Mouse (Mus musculus) urinary bladder, postnatal 36 days (tissue): Measurements from ENCODE around the gene Zp3.
A peak's percentile ranks its signal among the peaks of the same experiment; 100 is the strongest.

Experiments used
- DNase-seq, 2 experiments: peaks; one replicate each; pipeline ENCODE4 v3.0.0; 2022; ENCODE audit warnings: low spot score in 2 of 2, mixed read lengths in 1 of 2

Gene Zp3

DNA sequence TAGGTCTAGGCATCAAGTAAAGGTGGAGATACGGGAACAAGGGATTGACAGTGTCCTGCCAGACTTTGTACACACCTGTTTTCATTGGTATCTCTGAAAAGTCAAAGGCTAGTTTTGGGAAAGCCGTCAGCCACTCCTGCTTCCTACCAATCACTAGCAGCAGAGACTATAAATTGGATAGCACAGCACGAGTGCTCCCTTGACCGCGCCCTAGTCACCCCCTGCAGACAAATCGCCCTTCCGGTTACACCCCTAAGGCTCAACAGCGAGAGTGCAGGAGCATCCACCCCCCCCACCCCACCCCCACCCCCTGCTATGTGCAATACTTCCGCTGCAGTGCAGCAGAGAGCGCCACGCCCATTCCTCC is 17.8 kb upstream of the Zp3 start:
- no peak for DNase-seq

DNA sequence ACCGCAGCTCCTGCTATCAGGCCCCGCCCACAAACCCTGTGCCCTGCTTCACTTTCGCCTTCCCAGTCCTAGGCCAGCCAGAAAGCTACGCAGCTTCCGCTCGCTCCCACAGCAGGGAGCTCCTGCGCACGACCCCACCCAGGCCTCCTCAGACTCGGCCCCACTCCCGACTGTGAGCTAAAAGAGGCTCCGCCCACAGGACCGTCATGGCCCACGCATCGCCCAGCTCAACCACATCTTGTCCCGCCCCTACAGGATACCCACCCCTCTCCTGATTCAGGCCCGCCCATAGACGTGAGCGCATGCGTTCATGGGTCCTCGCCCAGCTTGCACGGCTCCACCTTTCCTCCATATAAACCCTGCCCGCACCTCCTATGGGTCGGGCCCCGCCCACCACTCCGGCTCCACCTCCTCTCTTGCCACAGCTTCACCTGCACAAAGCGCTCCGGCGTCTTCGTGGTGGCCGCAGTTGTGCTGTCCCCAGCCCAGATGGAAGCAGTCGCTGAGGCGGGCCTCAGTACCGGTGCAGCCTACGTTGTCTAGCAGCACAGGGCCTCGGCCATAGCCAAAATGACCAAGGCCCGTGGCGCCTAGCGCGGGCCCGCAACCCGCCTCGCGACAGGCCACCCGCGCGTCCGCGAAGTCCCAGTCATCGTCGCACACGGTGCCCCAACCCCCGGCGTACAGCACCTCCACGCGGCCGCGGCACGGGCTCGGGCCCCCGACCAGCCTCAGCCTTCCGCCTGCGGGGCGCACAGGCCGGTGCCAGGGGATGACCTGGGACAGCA is 17.2 kb upstream of the Zp3 start:
- peak; percentile 93 to 99 for DNase-seq

DNA sequence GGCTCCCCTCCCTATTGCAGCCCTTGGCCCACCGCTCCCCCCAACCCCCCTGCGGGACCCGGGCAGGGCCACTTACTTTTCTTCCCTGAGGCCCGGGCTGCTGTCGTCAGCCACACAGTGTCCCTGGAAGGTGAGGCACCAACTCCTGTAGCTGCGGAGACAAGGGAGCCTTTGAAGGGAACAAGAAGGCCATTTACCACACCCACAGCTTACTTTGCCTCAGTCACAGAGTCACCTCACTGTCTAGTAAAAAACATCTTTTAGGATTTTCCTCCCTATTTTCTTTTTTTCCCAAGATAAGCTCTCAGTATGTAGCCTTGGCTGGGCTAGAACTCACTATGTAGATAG is 16.6 kb upstream of the Zp3 start:
- no peak for DNase-seq

DNA sequence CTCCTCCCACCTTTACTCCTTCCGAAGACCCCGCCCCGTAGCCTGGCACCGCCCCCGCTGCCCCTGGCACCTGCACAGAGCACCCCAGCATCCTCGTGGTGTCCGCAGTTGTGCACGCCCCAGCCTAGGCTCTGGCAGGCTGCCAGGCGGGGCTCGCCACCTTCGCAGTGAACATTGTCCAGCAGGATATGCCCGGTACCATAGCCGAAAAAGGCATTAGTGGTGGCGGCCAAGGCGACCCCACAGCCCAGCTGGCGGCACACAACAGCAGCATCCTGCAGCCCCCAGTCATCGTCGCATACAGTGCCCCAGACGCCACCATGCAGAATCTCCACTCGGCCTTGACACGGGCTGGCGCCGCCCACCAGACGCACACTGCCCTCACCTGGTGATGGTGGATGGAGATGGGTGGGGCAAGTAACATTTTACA is 14.4 kb upstream of the Zp3 start:
- DNase-seq: peak; percentile 26 to 49

DNA sequence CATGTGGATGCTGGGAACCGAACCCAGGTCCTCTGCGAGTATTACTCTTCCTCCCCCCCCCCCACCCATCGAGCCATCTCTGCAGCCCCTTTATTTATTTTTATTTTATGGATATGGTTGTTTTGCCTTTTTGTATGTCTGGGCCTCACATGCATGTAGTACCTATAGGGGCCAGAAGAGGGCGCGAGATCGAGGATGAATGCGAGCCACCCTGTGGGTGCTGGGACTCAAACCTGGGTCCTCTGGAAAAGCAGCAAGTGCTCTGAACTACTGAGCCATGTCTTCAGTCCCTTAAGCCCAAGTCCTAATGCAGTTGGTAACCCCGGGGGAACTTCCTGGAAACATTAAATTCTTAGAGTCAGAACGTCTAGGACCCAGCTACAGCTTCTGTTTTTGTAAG is 13.0 kb upstream of the Zp3 start:
- no peak for DNase-seq

DNA sequence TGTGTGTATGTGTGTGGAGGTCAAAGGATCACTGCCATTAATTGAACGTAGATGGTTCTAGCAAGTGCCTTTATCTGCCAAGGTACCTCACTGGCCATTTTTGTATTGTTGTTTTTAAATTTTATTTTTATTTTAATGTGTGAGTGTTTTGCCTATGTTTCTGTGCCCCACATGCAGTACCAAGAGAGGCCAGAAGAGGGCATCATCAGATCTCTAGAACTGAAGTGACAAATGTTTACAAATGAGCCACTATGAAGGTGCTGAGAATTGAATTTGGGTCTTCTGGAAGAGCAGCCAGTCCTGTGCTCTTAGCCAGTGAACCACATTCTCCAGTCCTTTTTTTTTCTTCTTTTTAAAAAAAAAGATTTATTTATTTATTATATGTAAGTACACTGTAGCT is 11.1 kb upstream of the Zp3 start:
- DNase-seq: no peak

DNA sequence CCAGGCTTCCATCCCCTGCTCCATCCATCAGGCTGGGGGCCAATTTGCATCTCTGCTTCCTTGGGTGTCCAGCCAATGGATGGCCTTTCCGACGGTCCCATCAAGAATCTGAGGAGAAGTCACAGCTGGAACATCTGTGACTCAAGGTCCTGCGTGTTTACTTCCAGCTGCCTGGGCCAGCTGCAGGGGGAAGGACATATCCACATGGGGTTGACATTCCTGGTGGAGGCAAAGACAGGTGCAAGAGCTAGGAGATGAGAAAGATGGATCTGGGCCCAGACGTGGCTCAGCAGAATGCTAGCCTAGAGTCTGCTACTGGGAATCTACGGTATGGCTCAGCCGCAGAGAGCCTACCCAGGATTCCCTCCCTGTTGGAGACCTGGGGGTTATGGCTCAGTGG is 9.7 kb upstream of the Zp3 start:
- DNase-seq: no peak

DNA sequence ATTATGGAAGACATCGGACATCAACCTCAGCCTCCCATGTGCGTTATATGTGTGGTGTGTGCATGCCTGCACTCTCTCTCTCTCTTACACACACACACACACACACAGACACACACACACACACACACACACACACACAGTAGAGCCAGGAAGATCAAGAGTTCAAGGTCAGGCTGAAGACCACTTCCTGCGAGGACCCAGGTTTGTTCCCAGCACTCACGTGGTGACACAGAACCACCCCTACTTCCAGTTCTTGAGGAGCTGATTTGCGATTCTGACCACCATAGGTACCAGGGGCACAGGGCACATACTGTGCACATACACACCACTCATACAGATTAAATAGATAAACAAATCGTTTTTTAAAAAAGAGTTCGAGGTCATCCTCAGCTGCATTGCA is 8.0 kb upstream of the Zp3 start:
- DNase-seq: no peak

DNA sequence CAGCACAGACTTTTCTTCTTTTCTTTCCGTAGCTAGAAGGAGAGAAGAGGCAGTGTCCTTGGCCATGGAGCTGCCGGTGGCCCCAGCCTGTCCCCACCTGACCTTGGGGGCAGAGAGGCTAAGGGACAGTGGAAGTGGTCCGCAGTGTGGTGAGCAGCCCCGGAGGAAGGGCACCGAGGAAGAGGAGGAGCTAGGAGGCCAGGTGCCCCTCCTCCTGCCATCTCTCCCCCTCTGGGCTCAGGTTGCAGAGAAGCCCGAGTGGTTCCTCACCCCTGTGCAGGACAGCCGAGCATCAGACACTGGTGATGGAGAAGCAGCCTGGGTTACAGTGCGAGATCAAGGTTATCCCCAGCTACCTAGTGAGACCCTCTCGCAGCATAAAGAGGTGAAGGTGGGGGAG is 5.5 kb upstream of the Zp3 start, which contains the start of gene Ssc4d:
Gene Ssc4d (minus strand): TSS at position 167 of the 400 bp plus-strand sequence.
- DNase-seq: no peak

DNA sequence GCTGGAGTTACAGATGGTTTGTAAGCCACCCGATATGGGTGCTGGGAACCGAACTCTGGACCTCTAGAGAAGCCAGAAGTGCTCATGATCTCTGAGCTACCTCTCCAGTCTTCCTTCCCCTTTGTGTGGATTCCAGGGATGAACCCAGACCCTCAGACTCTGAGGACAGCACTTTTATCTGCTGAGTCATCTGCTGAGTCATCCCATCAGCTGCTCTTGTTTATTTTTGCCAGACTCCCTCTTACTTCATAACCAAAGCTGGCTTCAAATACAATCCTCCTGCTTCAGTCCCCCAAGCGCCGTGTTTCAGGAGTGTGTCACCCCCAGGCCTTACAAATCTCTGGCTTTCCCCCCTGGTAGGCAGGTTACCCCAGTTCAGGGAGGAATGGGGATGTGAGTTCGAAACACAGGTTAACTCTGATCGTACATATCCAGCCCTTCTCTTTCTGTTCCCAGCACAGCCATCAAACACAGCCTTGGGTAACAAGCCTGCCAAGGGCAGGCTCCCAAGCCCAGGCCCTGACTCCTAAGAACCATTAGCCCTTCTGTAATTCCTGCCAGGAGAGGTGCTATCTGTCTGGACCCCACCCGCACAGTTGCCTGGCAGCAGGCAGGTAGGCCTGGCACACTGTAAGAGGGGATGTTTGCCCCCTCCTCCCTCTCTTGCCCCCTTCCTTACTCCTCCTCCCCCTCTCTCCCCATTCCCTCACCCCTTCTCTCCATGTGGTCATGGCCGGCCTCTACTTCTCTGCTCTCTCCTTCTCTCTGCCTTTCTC is 3.8 kb upstream of the Zp3 start:
- no peak for DNase-seq

DNA sequence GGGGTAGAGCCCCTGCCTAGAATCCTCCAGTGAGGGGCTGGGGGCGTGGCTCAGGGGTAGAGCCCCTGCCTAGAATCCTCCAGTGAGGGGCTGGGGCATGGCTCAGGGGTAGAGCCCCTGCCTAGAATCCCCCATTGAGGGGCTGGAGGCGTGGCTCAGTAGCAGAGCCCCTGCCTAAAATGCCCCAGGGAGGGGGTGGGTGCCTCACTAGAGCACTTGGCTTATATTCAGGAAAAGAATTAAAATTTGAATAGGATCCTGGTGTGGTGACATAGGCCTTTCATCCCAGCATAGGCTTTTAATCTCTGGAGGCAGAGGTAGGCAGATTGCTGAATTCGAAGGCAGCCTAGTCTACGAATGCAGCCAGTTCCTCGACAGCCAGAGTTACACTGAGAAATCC is 518 bp upstream of the Zp3 start:
- no peak for DNase-seq

DNA sequence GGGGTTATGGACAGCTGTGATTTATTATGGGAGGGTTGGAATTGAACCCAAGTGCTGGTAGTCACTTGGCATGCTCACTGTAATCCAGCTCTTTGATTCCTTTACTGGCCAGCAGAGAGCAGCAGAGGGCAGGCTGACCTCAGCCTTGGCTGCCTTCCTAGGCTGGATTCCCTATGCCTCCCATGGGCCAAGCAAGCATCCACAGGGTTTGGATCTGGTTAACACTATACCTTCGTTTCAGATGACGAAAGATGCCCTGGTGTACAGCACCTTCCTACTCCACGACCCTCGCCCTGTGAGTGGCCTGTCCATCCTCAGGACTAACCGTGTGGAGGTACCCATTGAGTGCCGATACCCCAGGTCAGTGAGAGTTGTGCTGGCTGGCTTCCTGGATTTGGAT is 2.5 kb downstream of the Zp3 start:
- DNase-seq: peak; percentile 50

DNA sequence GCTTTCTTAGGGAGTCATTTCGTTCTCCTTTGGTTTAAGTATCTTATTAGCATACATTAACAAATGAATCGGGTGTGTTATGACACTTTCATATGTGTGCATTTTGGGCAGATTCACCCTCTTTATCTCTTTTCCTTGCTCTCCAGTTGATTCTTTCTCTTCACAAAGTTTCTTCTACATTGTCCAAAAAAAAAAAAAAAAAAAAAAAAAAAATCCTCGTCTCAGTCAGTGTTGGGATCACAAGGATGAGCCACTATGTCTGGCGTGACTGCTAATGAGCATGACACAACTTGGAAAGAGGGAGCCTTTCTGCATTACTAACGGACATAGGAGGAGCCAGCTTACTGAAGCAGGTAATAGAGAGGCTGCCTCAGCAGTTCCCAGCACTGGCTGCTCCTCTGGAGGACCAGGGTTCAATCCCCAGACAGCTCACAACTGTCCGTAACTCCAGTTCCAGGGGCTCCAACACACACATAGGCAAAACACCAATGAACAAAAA is 4.7 kb downstream of the Zp3 start:
- no peak for DNase-seq

DNA sequence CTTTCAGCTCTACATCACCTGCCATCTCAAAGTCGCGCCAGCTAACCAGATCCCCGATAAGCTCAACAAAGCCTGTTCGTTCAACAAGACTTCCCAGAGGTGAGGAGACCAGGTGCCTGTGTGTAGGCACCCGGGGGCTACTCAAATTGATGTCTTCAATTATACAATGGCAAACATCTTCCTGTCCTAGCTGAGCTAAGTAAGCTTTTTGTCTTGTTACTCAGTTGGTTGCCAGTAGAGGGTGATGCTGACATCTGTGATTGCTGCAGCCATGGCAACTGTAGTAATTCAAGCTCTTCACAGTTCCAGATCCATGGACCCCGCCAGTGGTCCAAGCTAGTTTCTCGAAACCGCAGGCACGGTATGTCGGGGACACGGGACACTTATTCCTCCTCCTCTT is 7.3 kb downstream of the Zp3 start:
- DNase-seq: no peak

DNA sequence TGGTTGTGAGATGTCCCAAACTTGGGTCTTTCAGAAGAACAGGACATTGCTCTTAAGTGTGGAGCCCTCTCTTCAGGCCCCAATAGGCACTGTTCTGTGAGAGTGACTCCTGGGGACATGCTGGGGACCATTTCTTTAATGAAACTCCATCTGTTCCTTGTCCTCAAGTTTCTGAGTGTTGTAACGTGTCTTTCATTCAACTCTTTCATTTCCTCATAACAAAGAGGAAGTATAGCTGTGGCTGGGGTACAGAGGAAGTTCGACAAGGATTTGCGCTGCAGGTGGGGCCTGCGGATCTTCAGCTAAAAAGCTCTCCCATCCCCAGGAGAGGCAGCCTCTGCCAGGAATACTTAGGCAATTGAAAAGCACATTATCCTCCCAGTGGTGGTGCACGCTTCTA is 10.7 kb downstream of the Zp3 start:
- no peak for DNase-seq

DNA sequence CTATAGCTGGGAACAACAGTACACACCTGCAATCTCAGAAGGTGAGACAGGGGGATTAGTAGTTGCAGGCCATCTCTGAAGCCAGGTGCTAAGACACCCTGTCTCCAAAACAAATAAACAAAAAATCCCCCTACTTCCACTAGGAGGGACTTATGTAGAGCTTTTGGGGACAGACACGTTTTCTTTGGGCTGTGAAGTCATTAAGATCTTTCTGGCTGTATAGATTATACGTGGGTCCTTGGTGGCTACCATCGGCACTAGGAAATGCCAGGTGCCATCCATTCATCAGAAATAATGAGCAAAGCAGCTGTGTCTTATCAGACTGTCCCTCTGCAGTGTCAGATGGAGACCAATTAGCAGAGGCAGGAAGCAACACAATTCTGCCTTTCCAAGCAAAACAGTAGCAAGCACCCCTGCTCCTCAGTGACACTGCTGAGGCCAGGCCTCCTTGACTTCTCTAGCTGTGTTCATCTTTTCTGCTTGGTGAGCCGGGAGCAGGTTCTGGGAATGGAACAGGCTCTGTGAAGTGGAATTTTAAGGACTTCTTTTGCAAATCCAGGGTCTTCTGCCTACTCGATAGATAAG is 13.6 kb downstream of the Zp3 start:
- no peak for DNase-seq

DNA sequence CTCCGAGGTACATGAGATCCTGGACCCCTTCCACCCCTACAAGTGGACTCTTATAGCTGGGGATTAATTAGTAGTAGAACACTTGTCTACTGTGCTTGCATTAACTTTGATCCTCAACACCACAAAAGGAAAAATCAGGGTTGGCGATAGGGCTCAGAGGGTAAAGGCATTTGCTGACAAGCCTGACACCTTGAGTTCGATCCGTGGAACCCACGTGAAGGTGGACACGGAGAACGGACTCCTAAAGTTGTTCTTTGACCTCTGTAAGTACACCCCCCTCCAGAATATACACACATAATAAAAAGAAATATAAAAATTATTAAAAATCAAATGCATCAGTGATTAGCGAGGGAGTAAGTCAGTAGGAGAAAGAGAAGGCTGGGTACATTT is 14.4 kb downstream of the Zp3 start:
- DNase-seq: no peak

DNA sequence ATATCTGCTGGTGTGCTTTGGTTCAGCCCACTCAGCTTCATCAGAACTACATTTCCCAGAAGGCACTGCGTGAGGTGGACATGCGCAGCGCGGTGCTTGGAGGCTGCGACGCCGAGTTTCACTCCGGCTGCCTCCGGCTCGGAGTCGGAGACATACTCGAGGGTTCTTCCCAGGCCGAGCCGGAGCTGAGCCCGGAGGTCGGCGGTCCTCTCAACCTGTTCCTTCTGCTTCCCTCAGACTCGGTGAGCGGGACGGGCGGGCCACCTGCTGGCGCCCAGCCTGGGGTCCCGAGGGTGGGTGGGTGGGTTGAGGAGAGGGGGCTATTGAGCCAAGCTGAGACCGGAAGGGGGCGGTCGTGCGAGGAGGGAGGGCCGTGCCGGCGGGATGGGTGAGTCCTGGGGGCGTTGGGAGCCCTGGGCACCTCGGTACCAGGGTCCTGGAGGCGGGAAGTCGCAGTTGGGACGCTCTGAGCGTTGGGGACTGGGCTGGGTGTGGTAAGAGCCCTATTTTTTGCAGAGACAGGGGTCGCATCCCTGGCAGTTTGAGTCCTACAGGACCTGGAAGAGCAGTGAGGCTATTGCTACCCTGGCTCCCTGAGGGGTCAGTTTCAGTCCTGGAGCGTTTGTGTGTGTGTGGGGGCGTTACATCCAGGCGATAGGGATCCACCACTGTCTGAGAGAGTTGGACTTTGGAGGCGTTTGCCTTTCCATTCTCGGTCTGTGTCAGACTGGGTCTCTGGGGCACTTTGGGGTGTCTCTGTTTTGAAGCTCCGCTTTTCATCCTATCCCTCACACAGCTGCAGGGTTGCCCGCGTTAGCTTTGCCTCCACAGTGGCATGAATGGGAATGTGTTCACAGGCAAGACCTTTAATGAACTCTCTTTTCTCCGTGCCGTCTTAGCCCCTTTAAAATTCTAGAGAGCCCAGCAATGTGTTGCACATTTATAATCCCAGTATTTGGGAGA is 15.1 kb downstream of the Zp3 start, which contains the start of gene Dtx2:
Gene Dtx2 (plus strand): TSS at position 76 of the 963 bp plus-strand sequence.
- peak; percentile 85 to 89 for DNase-seq

DNA sequence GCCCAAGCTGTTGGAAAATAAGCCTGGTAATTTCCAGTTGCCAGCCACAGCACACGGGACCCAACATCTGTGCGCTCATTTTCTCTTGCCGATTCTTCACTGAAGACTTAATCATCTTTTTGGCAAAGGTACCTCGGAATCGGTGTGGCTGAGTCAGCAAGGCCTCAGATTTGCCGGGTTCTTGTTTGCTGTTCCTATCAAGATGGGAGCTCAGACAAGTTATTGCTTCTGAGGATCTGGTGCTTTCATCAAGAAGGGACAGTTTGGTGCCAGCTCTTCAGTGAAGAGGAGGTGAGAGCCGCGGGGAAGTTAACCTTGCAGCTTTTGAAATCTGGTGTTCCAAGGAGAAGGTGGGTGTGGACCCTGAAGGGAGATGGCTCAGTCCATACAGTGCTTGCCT is 16.3 kb downstream of the Zp3 start:
- peak in 1 of 2 experiments; percentile 38 for DNase-seq

DNA sequence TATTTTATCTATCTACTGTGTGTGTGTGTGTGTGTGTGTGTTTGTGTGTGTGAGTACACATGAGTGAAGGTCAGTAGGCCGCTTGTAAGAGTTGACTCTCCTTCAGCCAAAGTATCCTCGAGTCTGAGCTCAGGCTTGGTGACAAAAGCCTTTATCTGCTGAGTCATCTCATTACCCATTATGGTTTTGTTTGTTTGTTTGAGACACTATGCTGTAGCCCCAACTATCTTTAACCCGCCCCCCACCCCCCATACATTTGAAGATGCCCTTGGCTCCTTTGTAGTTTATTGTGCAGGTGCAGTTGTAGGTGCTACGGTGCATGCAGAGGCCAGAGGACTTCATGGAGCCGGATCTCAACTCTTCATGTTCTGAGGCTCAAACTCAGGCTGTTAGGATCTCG is 21.3 kb downstream of the Zp3 start:
- DNase-seq: no peak

DNA sequence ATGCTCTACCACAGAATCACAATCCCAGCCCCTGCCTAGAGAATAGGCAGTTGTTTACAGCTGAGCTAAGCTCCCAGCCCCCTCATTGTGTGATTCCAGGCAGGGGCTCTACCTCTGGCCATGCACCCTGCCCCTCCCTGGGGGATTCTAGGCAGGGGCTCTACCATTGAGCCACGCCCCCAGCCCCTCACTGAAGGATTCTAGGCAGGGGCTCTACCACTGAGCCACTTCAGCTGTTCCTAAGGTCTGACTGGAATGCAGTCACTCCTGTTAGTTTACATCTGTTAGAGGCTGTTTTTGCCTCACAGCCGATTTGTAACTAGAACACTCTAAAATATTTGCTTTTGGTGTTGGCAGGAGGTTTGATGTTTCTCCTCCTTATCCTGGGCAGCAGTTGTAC is 22.4 kb downstream of the Zp3 start:
- DNase-seq: no peak

DNA sequence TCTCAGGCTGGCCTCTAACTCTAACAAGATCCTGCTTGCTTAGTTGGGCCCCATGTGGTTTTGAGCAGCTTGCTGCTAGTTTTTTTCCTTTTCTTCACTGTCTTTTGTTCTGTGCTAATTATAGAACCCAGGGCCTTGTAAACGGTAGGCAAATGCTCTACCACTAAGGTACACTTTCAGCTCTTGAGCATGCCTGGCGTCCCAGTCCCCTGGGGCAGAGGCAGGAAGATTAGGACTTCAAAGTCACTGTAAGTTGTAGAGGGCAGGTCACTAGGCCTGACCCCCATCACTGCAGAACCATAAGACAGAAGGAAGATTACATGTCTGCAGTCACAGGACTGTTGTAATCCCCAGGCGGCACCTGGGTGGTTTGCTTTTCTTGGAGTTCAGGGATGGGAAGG is 22.9 kb downstream of the Zp3 start:
- no peak for DNase-seq
